24 mouse cellular contexts compared by ENCODE assay signal in the genomic region with DNA sequence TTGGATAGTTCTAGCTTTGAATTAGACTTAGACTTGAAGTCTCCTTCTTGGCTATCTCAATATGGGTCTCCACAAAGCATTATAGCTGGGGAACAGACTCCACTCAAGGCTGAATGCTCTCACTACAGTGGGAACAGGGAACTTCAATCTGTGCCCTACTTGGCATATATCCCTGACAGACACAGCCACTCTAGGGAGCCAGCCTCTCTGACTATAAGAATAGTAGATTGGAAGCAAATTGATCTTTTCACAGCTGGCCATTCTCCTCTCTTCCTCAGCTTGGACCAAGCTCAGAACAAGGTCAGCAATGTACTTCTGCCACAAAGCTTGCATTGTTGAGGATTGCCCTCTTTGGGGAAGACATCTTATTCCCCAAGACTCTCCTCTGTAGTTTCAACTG. TPM values are rescaled to one million over a fixed set of nuclear protein-coding genes. Genes with fewer than 3 reads are reported as not detected.
"Had no signal": no experiment of that assay in that cellular context is flagged by ENCODE, and none has a peak within 500 bp of the region (broad histone marks: within the 10 kb centered on the region; RNA-seq: fewer than 3 reads in every experiment).

No protein-coding gene starts in this region.

- H3K36me3 ChIP-seq: heart, embryonic 10.5 days; heart, embryonic 12.5 days; intestine, embryonic 15.5 days; limb, embryonic 10.5 days; limb, embryonic 12.5 days had no signal

- H3K4me2 ChIP-seq: heart, embryonic 12.5 days; intestine, embryonic 15.5 days; limb, embryonic 12.5 days; liver, embryonic 11.5 days had no signal

- H3K27ac ChIP-seq: gastrocnemius, adult 2 months; heart, embryonic 10.5 days; intestine, embryonic 15.5 days; layer of hippocampus, adult 2 months; left cerebral cortex, adult 2 months; limb, embryonic 10.5 days; limb, embryonic 12.5 days; liver, embryonic 14.5 days had no signal

- H3K4me1 ChIP-seq: heart, embryonic 10.5 days; heart, embryonic 12.5 days; intestine, embryonic 15.5 days; limb, embryonic 10.5 days; limb, embryonic 12.5 days had no signal

- H3K9me3 ChIP-seq: heart, embryonic 10.5 days; heart, embryonic 12.5 days; intestine, embryonic 15.5 days; limb, embryonic 10.5 days; limb, embryonic 12.5 days had no signal

- ATAC-seq: inflammation-experienced regulatory T-cells, adult 6 months; intestine, embryonic 15.5 days; intestine, postnatal 0 days had no signal

- H3K27me3 ChIP-seq: heart, embryonic 12.5 days; intestine, embryonic 15.5 days; limb, embryonic 12.5 days had no signal

- H3K4me3 ChIP-seq: gastrocnemius, adult 2 months; heart, embryonic 10.5 days; heart, embryonic 12.5 days; intestine, embryonic 15.5 days; layer of hippocampus, adult 2 months; left cerebral cortex, adult 2 months; limb, embryonic 10.5 days; limb, embryonic 12.5 days had no signal

- DNase-seq: gastrocnemius, adult 2 months; gastrocnemius, postnatal 10 days; gastrocnemius, postnatal 25 days; heart, adult 18-20 months; heart, postnatal 10 days; heart, postnatal 4 days; kidney, adult 18-20 months; kidney, adult 8-10 months; kidney, postnatal 10 days; kidney, postnatal 25 days; kidney, postnatal 4 days; liver had no signal

- H3K9ac ChIP-seq: heart, embryonic 12.5 days; intestine, embryonic 15.5 days; limb, embryonic 12.5 days; liver, embryonic 14.5 days had no signal

RNA-seq across cellular contexts. Expression of a gene that starts 27.9 kb away (rescaled TPM):
- total RNA-seq: granulocyte monocyte progenitor cell, adult 5-6 weeks had no signal
